Mouse (Mus musculus) ES-Bruce4 (cell line): ENCODE measurements around the gene Asb6. TPM values are rescaled to one million over a fixed set of nuclear protein-coding genes. Genes with fewer than 3 reads are reported as not detected.

Source experiments
- H3K27ac ChIP-seq: 2 replicates; pipeline ENCODE4 v1.5.1; 2012; ENCODE audit warnings: low read length, inconsistent platforms; ENCODE audit not compliant: insufficient read depth
- H3K27me3 ChIP-seq: 2 replicates; pipeline ENCODE4 v1.6.1; 2012; ENCODE audit warnings: mild to moderate bottlenecking, low read length, inconsistent platforms; ENCODE audit not compliant: control insufficient read depth, poor library complexity, insufficient read depth, severe bottlenecking
- H3K36me3 ChIP-seq: 2 replicates; pipeline ENCODE4 v1.6.1; 2012; ENCODE audit warnings: inconsistent platforms, mild to moderate bottlenecking, low read length, moderate library complexity; ENCODE audit not compliant: control insufficient read depth, poor library complexity, insufficient read depth, severe bottlenecking
- H3K4me1 ChIP-seq: one replicate; pipeline ENCODE4 v1.8.1; 2011; ENCODE audit warnings: low read length; ENCODE audit not compliant: control insufficient read depth, insufficient read depth
- H3K4me3 ChIP-seq: 2 replicates; pipeline ENCODE4 v1.5.1; 2011; ENCODE audit warnings: low read depth, mild to moderate bottlenecking, low read length
- H3K9ac ChIP-seq: 2 replicates; pipeline ENCODE4 v1.6.1; 2012; ENCODE audit warnings: low read depth, mild to moderate bottlenecking, inconsistent platforms; ENCODE audit not compliant: poor library complexity, severe bottlenecking
- H3K9me3 ChIP-seq: replicated peaks from 2 replicates; pipeline ENCODE4 v1.6.1; 2012; ENCODE audit warnings: mild to moderate bottlenecking, low read length, inconsistent platforms; ENCODE audit not compliant: control insufficient read depth, poor library complexity, insufficient read depth, severe bottlenecking
- CTCF ChIP-seq: IDR thresholded peaks from one replicate; pipeline ENCODE4 v1.8.1; 2011; ENCODE audit warnings: low read depth, low read length
- EP300 ChIP-seq: IDR thresholded peaks from 2 replicates; pipeline ENCODE4 v1.6.1; 2011; ENCODE audit warnings: low read depth, low read length; ENCODE audit not compliant: insufficient read depth
- POLR2A ChIP-seq: IDR thresholded peaks from one replicate; pipeline ENCODE4 v1.8.1; 2011; ENCODE audit warnings: low read length; ENCODE audit not compliant: insufficient read depth
- polyA plus RNA-seq: library from polyadenylated mRNA; stranded (reverse); fragments of >200 nt; gene quantifications from 2 replicates; pipeline ENCODE4 v1.2.4, GENCODE M21; 2011; ENCODE audit warnings: low read depth; ENCODE audit not compliant: missing spikeins, insufficient read depth, insufficient read length

The Asb6 gene
- 18.4 and 19.9 TPM in 2 replicates for polyA plus RNA-seq

DNA sequence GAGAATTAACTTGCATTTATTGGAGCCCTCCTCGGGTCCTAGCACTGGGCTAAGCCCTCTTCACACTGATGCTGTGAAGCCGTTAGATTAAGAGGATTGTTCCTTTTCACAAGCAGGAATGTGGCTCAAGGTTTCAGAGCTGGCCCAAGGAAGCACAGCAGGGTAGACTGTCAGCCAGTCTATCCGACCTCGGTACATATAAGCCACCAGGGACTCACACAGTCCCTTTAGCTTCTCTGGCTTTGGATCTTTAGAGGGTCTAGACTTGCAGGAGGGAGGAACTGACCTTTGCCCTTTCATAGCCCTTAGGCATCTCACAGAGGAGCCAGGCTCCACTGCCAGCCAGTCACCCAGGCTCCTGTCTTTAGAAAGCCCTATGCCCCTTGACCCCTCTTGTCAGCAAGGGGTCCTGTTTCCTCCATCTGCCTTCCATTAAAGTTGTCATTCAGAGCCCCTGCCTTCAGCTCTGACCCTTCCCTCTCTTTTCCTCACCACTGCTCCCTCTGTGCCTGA is at the start of gene Asb6:
Asb6 (minus strand) TSS at position 51 of the 513 bp plus-strand sequence.
- no peaks in the 10 kb centered on the region for H3K27me3 ChIP-seq
- H3K9ac ChIP-seq = no peak within 1 kb of the TSS
- no peaks in the 10 kb centered on the region for H3K9me3 ChIP-seq
- H3K36me3 ChIP-seq = peaks cover 8% of the 10 kb centered on the region
- no peak within 1 kb of the TSS for H3K27ac ChIP-seq
- no peak within 1 kb of the TSS for H3K4me3 ChIP-seq
- H3K4me1 ChIP-seq = peaks cover 1% of the 10 kb centered on the region
- TF ChIP-seq EP300 (no peak), CTCF (no peak), POLR2A (no peak)

DNA sequence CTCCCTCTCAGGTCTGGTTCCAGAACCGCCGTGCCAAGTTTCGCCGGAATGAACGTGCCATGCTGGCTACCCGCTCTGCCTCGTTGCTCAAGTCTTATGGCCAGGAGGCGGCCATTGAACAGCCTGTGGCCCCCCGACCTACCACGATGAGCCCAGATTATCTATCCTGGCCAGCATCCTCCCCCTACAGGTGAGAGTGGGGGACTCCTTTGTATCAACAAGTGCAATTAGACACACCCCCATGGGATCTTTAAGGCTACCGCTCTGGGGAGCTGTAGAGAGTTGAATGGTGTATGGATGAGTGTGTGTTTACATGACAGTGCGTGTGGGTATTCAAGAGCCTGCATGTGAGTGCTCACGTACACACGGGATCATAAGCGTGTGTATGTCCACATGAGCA is 49.3 kb upstream of the Asb6 start:
- TF ChIP-seq EP300 (no peak), POLR2A (no peak), CTCF (no peak)
- H3K9ac ChIP-seq = no peak overlapping the region
- H3K27me3 ChIP-seq = no peaks in the 10 kb centered on the region
- H3K36me3 ChIP-seq = no peaks in the 10 kb centered on the region
- no peak overlapping the region for H3K27ac ChIP-seq
- no peak overlapping the region for H3K4me3 ChIP-seq
- H3K4me1 ChIP-seq = no peaks in the 10 kb centered on the region
- H3K9me3 ChIP-seq = no peaks in the 10 kb centered on the region

DNA sequence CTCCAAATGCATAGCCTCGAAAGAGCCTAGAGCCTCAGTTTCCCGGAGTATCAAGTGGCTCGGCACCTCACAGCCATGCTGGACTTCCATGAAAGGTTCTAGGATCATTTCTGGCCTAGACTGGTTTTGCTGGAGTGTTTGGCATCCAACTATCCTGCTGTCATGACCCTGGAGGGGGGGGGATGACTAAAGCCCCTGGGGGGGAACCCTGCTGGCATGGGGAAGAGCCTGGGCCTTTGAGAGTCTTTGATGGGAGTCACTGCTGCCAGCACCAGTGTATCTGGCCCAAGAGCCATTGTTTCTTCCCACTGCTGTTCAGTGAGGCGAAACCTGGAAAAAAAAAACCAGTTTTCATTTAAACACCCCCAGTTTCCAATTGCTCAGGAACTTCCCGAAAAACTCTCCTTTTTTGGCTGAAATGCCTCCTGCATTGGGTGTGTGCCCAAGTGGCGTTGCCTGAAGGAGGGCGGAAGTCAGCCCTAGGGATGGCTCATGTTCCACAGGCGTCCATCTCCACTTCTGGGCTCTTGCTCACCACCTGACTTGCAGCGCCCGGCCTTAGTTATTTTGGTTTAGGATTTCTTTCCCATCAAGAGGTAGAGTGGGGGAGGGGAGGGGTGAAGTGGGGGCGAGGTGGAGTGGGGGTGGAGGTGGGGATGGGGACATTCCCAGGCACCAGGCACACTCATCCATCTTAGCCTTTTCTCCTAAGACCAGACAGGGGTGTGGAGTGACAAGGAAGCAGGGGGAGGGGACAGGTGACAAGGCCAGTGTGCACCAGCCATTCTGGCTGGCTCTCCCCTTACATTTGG is 45.7 kb upstream of the Asb6 start:
- Histone ChIP-seq H3K27me3 (no peaks in the 10 kb centered on the region), H3K27ac (no peak overlapping the region), H3K36me3 (no peaks in the 10 kb centered on the region), H3K4me3 (no peak overlapping the region), H3K9ac (no peak overlapping the region), H3K4me1 (peaks cover 3% of the 10 kb centered on the region), H3K9me3 (no peaks in the 10 kb centered on the region)
- TF ChIP-seq CTCF = no peak
- TF ChIP-seq EP300 = no peak
- no peak for TF ChIP-seq POLR2A

DNA sequence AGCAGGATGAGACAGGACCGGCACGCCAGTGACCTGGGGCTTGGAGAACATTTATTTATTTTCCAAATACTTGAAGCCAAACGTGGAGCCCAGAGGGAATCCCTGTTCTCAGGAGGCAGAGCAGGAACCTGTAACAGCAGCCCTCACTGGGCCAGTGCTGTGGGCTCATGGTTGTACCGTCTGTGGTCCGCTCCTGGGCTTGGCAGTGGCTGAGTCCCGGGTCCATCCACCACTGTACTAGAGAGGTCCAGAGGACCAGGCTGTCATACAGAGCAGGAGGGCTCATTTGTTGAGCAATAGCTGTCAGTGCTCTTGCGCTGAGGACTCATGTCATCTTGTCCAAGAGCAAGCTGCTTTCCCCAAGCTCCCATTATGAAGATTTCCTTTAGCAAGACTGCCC is 45.0 kb upstream of the Asb6 start:
- no peaks in the 10 kb centered on the region for H3K36me3 ChIP-seq
- peaks cover 3% of the 10 kb centered on the region for H3K4me1 ChIP-seq
- H3K9ac ChIP-seq = no peak overlapping the region
- TF ChIP-seq POLR2A = no peak
- TF ChIP-seq CTCF = no peak
- no peak for TF ChIP-seq EP300
- no peak overlapping the region for H3K4me3 ChIP-seq
- H3K27ac ChIP-seq = no peak overlapping the region
- H3K27me3 ChIP-seq = no peaks in the 10 kb centered on the region
- no peaks in the 10 kb centered on the region for H3K9me3 ChIP-seq

DNA sequence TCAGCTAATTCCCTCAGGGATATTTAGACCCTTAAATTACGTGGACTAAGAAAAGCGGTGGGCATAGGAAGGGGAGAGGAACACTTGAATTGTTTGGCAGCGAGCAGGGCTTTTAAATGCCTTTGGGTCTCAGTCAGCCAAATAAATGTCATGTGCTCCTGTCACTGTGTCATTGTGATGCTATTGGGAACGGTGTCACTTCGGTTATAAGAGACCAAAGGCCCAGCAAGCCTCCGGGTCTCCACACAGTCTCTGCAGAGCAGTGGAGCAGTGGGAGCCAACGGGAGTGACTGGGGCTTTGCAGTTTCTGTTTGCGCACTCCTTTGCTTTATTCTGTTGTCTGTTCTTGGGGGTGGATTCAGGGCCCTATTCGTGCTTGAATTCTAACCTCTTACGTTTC is 44.3 kb upstream of the Asb6 start:
- Histone ChIP-seq H3K9me3 (no peaks in the 10 kb centered on the region), H3K36me3 (no peaks in the 10 kb centered on the region), H3K9ac (no peak overlapping the region), H3K4me1 (peaks cover 3% of the 10 kb centered on the region), H3K4me3 (no peak overlapping the region), H3K27me3 (no peaks in the 10 kb centered on the region), H3K27ac (no peak overlapping the region)
- no peak for TF ChIP-seq CTCF

DNA sequence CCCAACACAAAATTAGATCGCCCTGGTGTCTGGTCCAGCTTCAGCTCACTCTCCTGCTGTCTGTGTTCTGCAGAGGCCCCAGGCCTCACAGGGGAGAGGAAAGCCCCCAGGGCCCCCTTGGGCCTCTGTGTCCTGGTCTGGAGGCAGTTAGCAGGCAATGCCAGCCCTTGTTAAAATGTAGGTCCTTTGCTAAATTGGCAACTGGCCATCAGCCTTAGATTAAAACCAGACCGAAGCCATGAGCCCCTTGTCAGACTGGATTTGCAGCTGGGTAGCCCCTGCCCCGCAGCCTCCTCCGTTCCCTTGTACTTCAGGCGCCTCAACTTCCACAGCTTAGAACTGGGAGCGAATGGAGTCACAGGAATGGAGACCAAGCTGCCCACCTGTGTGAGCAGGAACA is 42.5 kb upstream of the Asb6 start:
- no peak overlapping the region for H3K9ac ChIP-seq
- H3K9me3 ChIP-seq = no peaks in the 10 kb centered on the region
- peaks cover 3% of the 10 kb centered on the region for H3K4me1 ChIP-seq
- no peak overlapping the region for H3K4me3 ChIP-seq
- no peak overlapping the region for H3K27ac ChIP-seq
- no peak for TF ChIP-seq EP300
- no peak for TF ChIP-seq CTCF
- TF ChIP-seq POLR2A = no peak
- no peaks in the 10 kb centered on the region for H3K27me3 ChIP-seq
- no peaks in the 10 kb centered on the region for H3K36me3 ChIP-seq
